In genomic region chr2:29251095-29252058, GRCm38 (mm10) we compare ENCODE assay signal across 8 mouse cellular contexts. TPM values are rescaled to one million over a fixed set of nuclear protein-coding genes. Genes with fewer than 3 reads are reported as not detected.
DNase-seq lines count a peak whose midpoint lies in the region; ATAC-seq lines count a peak whose summit lies in the region.

No protein-coding gene starts in this region.

- H3K4me2 ChIP-seq in forebrain, embryonic 15.5 days (replicated peaks): peak overlapping the region; percentile 86
- peak overlapping the region; percentile 99 for H3K4me2 ChIP-seq in limb, embryonic 12.5 days
- H3K4me2 ChIP-seq in midbrain, embryonic 15.5 days: peak overlapping the region; percentile 99

- WGBS in forebrain, embryonic 15.5 days: under 1% methylated on average over 61 of the region's 61 CpGs
- WGBS in limb, embryonic 12.5 days: under 1% methylated on average over 61 of the region's 61 CpGs
- WGBS in midbrain, embryonic 15.5 days: under 1% methylated on average over 61 of the region's 61 CpGs

- H3K9ac ChIP-seq in forebrain, embryonic 15.5 days (replicated peaks): peak overlapping the region; percentile 66
- peak overlapping the region; percentile 60; the same call in 1 of the 2 replicates for H3K9ac ChIP-seq in limb, embryonic 12.5 days (replicated peaks)
- peak overlapping the region; percentile 60 for H3K9ac ChIP-seq in midbrain, embryonic 15.5 days

- peak; percentile 35 to 47 for DNase-seq in left cerebral cortex, adult 18-20 months (ENCODE audit: low spot score in 2 of 2)
- DNase-seq in left cerebral cortex, adult 9 months (ENCODE audit: low spot score in 2 of 2): no peak
- peak; percentile 63 for DNase-seq in ZHBTc4 (ENCODE audit: low read depth, low spot score)
- DNase-seq in c-Kit-positive CD71-positive TER-119-positive erythroid progenitor cells, embryonic 14.5 days (ENCODE audit: low spot score): no peak
- DNase-seq in frontal cortex, postnatal 14 days (ENCODE audit: low spot score in 2 of 2): no peak

- peak overlapping the region; percentile 64 for H3K4me3 ChIP-seq in forebrain, embryonic 15.5 days
- H3K4me3 ChIP-seq in limb, embryonic 12.5 days (replicated peaks): peak overlapping the region; percentile 60
- peak overlapping the region; percentile 59 for H3K4me3 ChIP-seq in midbrain, embryonic 15.5 days

- H3K4me1 ChIP-seq in forebrain, embryonic 15.5 days: peaks cover 79% of the 10 kb centered on the region
- H3K4me1 ChIP-seq in limb, embryonic 12.5 days (replicated peaks): peaks cover 61% of the 10 kb centered on the region
- H3K4me1 ChIP-seq in midbrain, embryonic 15.5 days: peaks cover 60% of the 10 kb centered on the region

- no peaks in the 10 kb centered on the region for H3K9me3 ChIP-seq in forebrain, embryonic 15.5 days
- no peaks in the 10 kb centered on the region for H3K9me3 ChIP-seq in limb, embryonic 12.5 days
- no peaks in the 10 kb centered on the region for H3K9me3 ChIP-seq in midbrain, embryonic 15.5 days

- H3K27me3 ChIP-seq in forebrain, embryonic 15.5 days: peaks cover 15% of the 10 kb centered on the region; the same call in 1 of the 2 replicates
- peaks cover 100% of the 10 kb centered on the region for H3K27me3 ChIP-seq in limb, embryonic 12.5 days
- peaks cover 20% of the 10 kb centered on the region for H3K27me3 ChIP-seq in midbrain, embryonic 15.5 days (replicated peaks)

- H3K27ac ChIP-seq in forebrain, embryonic 15.5 days (replicated peaks): peak overlapping the region; percentile 91
- no peak overlapping the region for H3K27ac ChIP-seq in limb, embryonic 12.5 days
- peak overlapping the region; percentile 83 for H3K27ac ChIP-seq in midbrain, embryonic 15.5 days

- ATAC-seq in forebrain, embryonic 15.5 days (replicated peaks): no peak; the same call in 1 of the 2 replicates
- no peak; the same call in 1 of the 2 replicates for ATAC-seq in limb, embryonic 12.5 days (ENCODE audit: insufficient number of reproducible peaks, insufficient read depth, low FRiP score, low TSS enrichment, low read depth)
- ATAC-seq in midbrain, embryonic 15.5 days (replicated peaks): no peak

- H3K36me3 ChIP-seq in forebrain, embryonic 15.5 days: no peaks in the 10 kb centered on the region
- no peaks in the 10 kb centered on the region for H3K36me3 ChIP-seq in limb, embryonic 12.5 days
- no peaks in the 10 kb centered on the region for H3K36me3 ChIP-seq in midbrain, embryonic 15.5 days (replicated peaks)

RNA-seq across cellular contexts. Expression of gene Ntng2, which starts 1.4 kb away (rescaled TPM):
- total RNA-seq in left cerebral cortex, adult 18-20 months (2021): 10 to 100 TPM; 77.9 to 80.7 TPM
- polyA plus RNA-seq in forebrain, embryonic 15.5 days (2015; fragmentation: Nextera tagmentation; extraction: Ambion mirVana): 11.7 and 13.5 TPM in 2 replicates
- 0.22 and 0.55 TPM in 2 replicates for polyA plus RNA-seq in limb, embryonic 12.5 days (2016; fragmentation: Nextera tagmentation; extraction: Ambion mirVana)
- polyA plus RNA-seq in midbrain, embryonic 15.5 days (2015; fragmentation: Nextera tagmentation; extraction: Ambion mirVana): 13.4 and 14.6 TPM in 2 replicates

Comparison
In these comparisons a context has a peak if more than half of its experiments do, and no peak if none do; other contexts are left out.
1. DNase-seq: peak in left cerebral cortex, adult 18-20 months (2 of 2) and ZHBTc4 (single experiment); none in left cerebral cortex, adult 9 months (0 of 2), c-Kit-positive CD71-positive TER-119-positive erythroid progenitor cells, embryonic 14.5 days (single experiment) and frontal cortex, postnatal 14 days (0 of 2).
2. Peak in every context shown above with its lines, with median percentiles within 50 percentile points of each other: H3K4me2 ChIP-seq, H3K4me3 ChIP-seq and H3K9ac ChIP-seq.